Mouse (Mus musculus) liver, embryonic 14 days (tissue): ENCODE data around the gene Itgav. TPM values are rescaled to one million over a fixed set of nuclear protein-coding genes. Genes with fewer than 3 reads are reported as not detected.

Experiments
- polyA plus RNA-seq: library from polyadenylated mRNA; depleted of rRNA; stranded (reverse); fragments of >200 nt; gene quantifications from 2 replicates; pipeline ENCODE4 v1.2.3, GENCODE M21; 2012; rRNA removed

The Itgav gene
- 4.7 and 5.9 TPM in 2 replicates for polyA plus RNA-seq

DNA sequence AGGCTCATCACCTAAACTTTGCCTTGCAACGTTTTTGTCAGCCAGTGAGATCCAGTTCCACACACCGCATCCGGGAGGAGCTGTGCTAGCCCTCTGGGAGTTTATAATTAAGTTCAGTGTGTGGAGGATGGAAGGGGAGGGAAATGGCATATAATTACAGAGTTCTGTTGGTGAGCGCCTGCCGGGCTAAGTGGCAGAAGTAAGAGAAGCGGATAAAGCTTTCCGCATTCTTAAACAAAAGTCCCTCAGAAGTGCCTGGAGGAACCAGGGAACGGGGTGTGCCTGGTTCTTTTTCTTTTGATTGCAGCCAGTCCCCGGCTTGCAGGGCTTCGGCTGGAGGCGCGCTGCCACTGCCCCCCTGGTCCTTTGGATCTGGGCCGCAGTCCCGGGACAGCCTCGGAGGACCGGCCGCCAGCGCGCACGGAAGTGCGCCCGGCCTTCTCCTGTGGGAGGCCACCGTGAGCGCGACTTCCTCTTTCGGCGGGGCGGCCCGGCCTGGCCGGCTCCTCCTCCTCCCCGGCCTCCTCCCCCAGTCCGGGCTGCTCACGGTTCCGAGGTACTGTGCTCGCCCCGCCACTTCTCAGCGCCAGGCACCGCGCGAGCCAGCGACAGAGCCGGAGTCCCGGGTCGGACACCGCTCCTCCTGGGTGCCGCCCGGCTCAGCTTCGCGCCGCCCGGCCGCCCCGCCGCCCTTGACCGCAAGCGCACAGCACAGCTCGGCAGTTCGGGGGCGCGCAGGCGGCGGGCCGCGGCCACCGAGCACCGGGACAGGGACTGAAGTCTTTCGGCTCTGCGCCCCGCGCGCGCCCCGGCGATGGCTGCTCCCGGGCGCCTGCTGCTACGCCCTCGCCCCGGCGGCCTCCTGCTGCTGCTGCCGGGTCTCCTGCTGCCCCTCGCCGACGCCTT lies at the start of gene Itgav:
Gene Itgav (plus strand): TSS at position 477 of the 906 bp plus-strand sequence.

GRCm38 (mm10) chr2:83812483-83813272 lies 88.5 kb downstream of the Itgav start, which contains the start of gene Fam171b:
TSS of gene Fam171b (plus strand) at chr2:83812636.

Other genes starting within 250 kb of the Itgav start
- gene Zc3h15, start 80.0 kb upstream of the Itgav start, polyA plus RNA-seq: 47.7 and 48.9 TPM in 2 replicates
- gene Fam171b, start 88.2 kb downstream of the Itgav start, polyA plus RNA-seq: 0.10 and 0.17 TPM in 2 replicates
- gene Zswim2, start 216.8 kb downstream of the Itgav start, polyA plus RNA-seq: not detected in 2 replicates
- gene Gm13698, start 231.3 kb downstream of the Itgav start, polyA plus RNA-seq: 0.01 TPM in 2 replicates
- 0.01 TPM in 2 replicates for gene Gm13693, start 237.1 kb downstream of the Itgav start, polyA plus RNA-seq
- gene Gm13695, start 242.9 kb downstream of the Itgav start, polyA plus RNA-seq: 0.01 TPM in 1 of 2 replicates, not detected in the other
- 0.01 TPM in 2 replicates for gene Gm13696, start 248.7 kb downstream of the Itgav start, polyA plus RNA-seq